Mouse (Mus musculus) G1E (cell line): Measurements from ENCODE around the gene Map3k7cl.

Experiments
- CTCF ChIP-seq: IDR thresholded peaks from 2 replicates; pipeline ENCODE4 v1.5.1; 2012; ENCODE audit warnings: low read depth, low read length, inconsistent platforms, mixed read lengths
- GATA1 ChIP-seq: IDR thresholded peaks from 2 replicates; pipeline ENCODE4 v1.6.1; 2012; ENCODE audit warnings: borderline replicate concordance, low read length, inconsistent platforms, mixed read lengths
- POLR2AphosphoS5 ChIP-seq: IDR thresholded peaks from 2 replicates; pipeline ENCODE4 v1.6.1; 2012; ENCODE audit warnings: low read depth, low read length, inconsistent platforms; ENCODE audit not compliant: insufficient replicate concordance
- TAL1 ChIP-seq: conservative IDR thresholded peaks from 2 replicates; pipeline ENCODE4 v1.6.1; 2012; ENCODE audit warnings: low read depth, low read length, inconsistent platforms, mixed read lengths

DNA sequence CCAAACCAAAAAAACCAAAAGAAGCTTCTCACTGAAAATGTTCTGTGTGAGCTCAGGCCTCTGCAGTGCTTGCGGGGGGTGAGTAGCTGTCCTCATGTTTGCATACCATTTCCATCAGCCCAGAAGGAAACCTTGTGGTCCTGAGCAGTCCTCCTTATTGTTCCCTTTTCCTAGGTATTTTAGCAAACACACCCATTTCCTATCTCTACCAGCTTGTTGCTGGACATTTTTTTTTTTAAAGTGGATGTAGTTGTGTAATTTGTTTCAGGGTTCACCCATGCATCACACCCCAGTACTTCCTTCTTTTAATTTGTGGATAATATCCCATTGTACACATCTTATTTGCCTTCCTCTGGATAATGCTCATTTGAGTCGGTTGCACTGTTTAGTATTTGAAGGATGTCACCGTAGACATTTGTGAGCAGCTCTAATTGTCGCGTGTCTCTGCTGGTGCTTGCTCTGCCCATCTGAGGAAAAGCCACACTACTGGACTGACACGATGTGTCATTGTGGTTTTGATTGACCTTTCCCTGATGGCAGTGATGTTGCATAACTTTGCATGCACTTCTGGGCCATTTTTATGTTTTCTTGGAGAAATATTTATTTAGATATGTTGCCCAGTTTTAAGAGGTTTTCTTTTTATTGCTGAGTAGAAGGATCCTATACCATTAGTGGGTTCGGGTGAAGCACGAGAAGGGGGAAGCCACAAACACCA, 32.6 kb downstream of the Map3k7cl start:
- no peak for TF ChIP-seq POLR2AphosphoS5
- TF ChIP-seq CTCF, result no peak
- TF ChIP-seq GATA1, result no peak
- TF ChIP-seq TAL1, result no peak
